Mouse (Mus musculus): ENCODE data around the gene 1520401A03Rik. TPM values are rescaled to one million over a fixed set of nuclear protein-coding genes. Genes with fewer than 3 reads are reported as not detected.

Gene 1520401A03Rik
- polyA plus RNA-seq, 1 experiment from 2014 or later: not detected

GRCm38 (mm10) chr17:23672761-23673160 is 49.8 kb downstream of the 1520401A03Rik start:
- WGBS: 72% methylated on average over 3 of the region's 3 CpGs
- no peak for DNase-seq (ENCODE audit: low spot score)
- Histone ChIP-seq H3K27ac (replicated peaks) (no peak overlapping the region), H3K27me3 (replicated peaks; ENCODE audit: low read depth, poor library complexity, severe bottlenecking) (peaks cover 34% of the 10 kb centered on the region), H3K9me3 (no peaks in the 10 kb centered on the region), H3K4me1 (peaks cover 55% of the 10 kb centered on the region), H3K36me3 (replicated peaks) (peaks cover 31% of the 10 kb centered on the region), H3K4me3 (peak overlapping the region; percentile 71)

- no peak overlapping the region for H3K4me3 ChIP-seq
- H3K27me3 ChIP-seq (replicated peaks; ENCODE audit: low read depth, poor library complexity, severe bottlenecking): peaks cover 24% of the 10 kb centered on the region
- no peak for DNase-seq (ENCODE audit: low spot score)
- H3K27ac ChIP-seq (replicated peaks): no peak overlapping the region
- peaks cover 43% of the 10 kb centered on the region for H3K4me1 ChIP-seq
- H3K36me3 ChIP-seq (replicated peaks): peaks cover 43% of the 10 kb centered on the region
- WGBS: 90% methylated on average over 3 of the region's 3 CpGs
- H3K9me3 ChIP-seq: no peaks in the 10 kb centered on the region
Observed at GRCm38 (mm10) chr17:23671519-23671918, 51.1 kb downstream of the 1520401A03Rik start.

GRCm38 (mm10) chr17:23670516-23671074 is 52.0 kb downstream of the 1520401A03Rik start:
- DNase-seq (ENCODE audit: low spot score): no peak
- Histone ChIP-seq H3K9me3 (no peaks in the 10 kb centered on the region), H3K27me3 (replicated peaks; ENCODE audit: low read depth, poor library complexity, severe bottlenecking) (peaks cover 15% of the 10 kb centered on the region), H3K27ac (replicated peaks) (no peak overlapping the region), H3K4me1 (peaks cover 40% of the 10 kb centered on the region), H3K36me3 (replicated peaks) (peaks cover 50% of the 10 kb centered on the region), H3K4me3 (no peak overlapping the region)
- 85% methylated on average over 7 of the region's 7 CpGs for WGBS

GRCm38 (mm10) chr17:23665511-23665910 is 57.1 kb downstream of the 1520401A03Rik start:
- 77% methylated on average over 14 of the region's 14 CpGs for WGBS
- Histone ChIP-seq H3K27ac (replicated peaks) (no peak overlapping the region; the same call in 1 of the 2 replicates), H3K4me1 (peaks cover 27% of the 10 kb centered on the region), H3K27me3 (replicated peaks; ENCODE audit: low read depth, poor library complexity, severe bottlenecking) (peaks cover 34% of the 10 kb centered on the region), H3K9me3 (no peaks in the 10 kb centered on the region), H3K36me3 (replicated peaks) (peaks cover 50% of the 10 kb centered on the region), H3K4me3 (no peak overlapping the region)
- DNase-seq (ENCODE audit: low spot score): no peak

- H3K27ac ChIP-seq (replicated peaks): no peak overlapping the region
- peaks cover 41% of the 10 kb centered on the region for H3K36me3 ChIP-seq (replicated peaks)
- DNase-seq (ENCODE audit: low spot score): peak; percentile 51
- peaks cover 43% of the 10 kb centered on the region for H3K27me3 ChIP-seq (replicated peaks; ENCODE audit: low read depth, poor library complexity, severe bottlenecking)
- peaks cover 30% of the 10 kb centered on the region for H3K4me1 ChIP-seq
- no peak overlapping the region for H3K4me3 ChIP-seq
- 10% methylated on average over 5 of the region's 5 CpGs for WGBS
- no peaks in the 10 kb centered on the region for H3K9me3 ChIP-seq
Observed at GRCm38 (mm10) chr17:23664556-23665021, 58.0 kb downstream of the 1520401A03Rik start.

- DNase-seq (ENCODE audit: low spot score): peak; percentile 50
- peaks cover 52% of the 10 kb centered on the region for H3K27me3 ChIP-seq (replicated peaks; ENCODE audit: low read depth, poor library complexity, severe bottlenecking)
- WGBS: 4% methylated on average over 9 of the region's 9 CpGs
- no peaks in the 10 kb centered on the region for H3K9me3 ChIP-seq
- peaks cover 30% of the 10 kb centered on the region for H3K4me1 ChIP-seq
- no peak overlapping the region for H3K27ac ChIP-seq (replicated peaks)
- H3K4me3 ChIP-seq: no peak overlapping the region
- peaks cover 10% of the 10 kb centered on the region for H3K36me3 ChIP-seq (replicated peaks)
Observed at GRCm38 (mm10) chr17:23661526-23661925, 61.1 kb downstream of the 1520401A03Rik start.

GRCm38 (mm10) chr17:23660876-23661200 is 61.7 kb downstream of the 1520401A03Rik start:
- Histone ChIP-seq H3K36me3 (replicated peaks) (0 out of 2 replicates have a peak, but pooled peaks cover 4% of the 10 kb centered on the region), H3K9me3 (no peaks in the 10 kb centered on the region), H3K27ac (replicated peaks) (no peak overlapping the region), H3K27me3 (replicated peaks; ENCODE audit: low read depth, poor library complexity, severe bottlenecking) (peaks cover 52% of the 10 kb centered on the region), H3K4me3 (peak overlapping the region; percentile 38), H3K4me1 (peaks cover 26% of the 10 kb centered on the region)
- DNase-seq (ENCODE audit: low spot score): no peak
- 4% methylated on average over 14 of the region's 14 CpGs for WGBS

GRCm38 (mm10) chr17:23660117-23660875 is 62.3 kb downstream of the 1520401A03Rik start, which contains the start of gene Bicdl2:
Gene Bicdl2, plus strand, starts transcription at chr17:23660506.
- Histone ChIP-seq H3K4me1 (peaks cover 20% of the 10 kb centered on the region), H3K27ac (replicated peaks) (no peak within 1 kb of the TSS), H3K27me3 (replicated peaks; ENCODE audit: low read depth, poor library complexity, severe bottlenecking) (peaks cover 52% of the 10 kb centered on the region), H3K36me3 (replicated peaks) (no peaks in the 10 kb centered on the region), H3K9me3 (no peaks in the 10 kb centered on the region), H3K4me3 (peak within 1 kb of the TSS; percentile 38)
- 5% methylated on average over 27 of the region's 27 CpGs for WGBS
- peak; percentile 68 for DNase-seq (ENCODE audit: low spot score)

- Histone ChIP-seq H3K4me3 (no peak overlapping the region), H3K27ac (replicated peaks) (no peak overlapping the region), H3K27me3 (replicated peaks; ENCODE audit: low read depth, poor library complexity, severe bottlenecking) (peaks cover 48% of the 10 kb centered on the region), H3K4me1 (peaks cover 12% of the 10 kb centered on the region), H3K9me3 (no peaks in the 10 kb centered on the region), H3K36me3 (replicated peaks) (no peaks in the 10 kb centered on the region)
- WGBS: 79% methylated on average over 3 of the region's 3 CpGs
- no peak for DNase-seq (ENCODE audit: low spot score)
Observed at GRCm38 (mm10) chr17:23658450-23658849, 64.1 kb downstream of the 1520401A03Rik start.

Other genes starting within 250 kb of the 1520401A03Rik start
- not detected in 2 replicates for gene Vmn2r117, start 243.1 kb downstream of the 1520401A03Rik start, polyA plus RNA-seq (2016; fragmentation: Nextera tagmentation; extraction: Ambion mirVana)
- 27.2 and 31.0 TPM in 2 replicates for gene Zfp213, start 158.5 kb downstream of the 1520401A03Rik start, polyA plus RNA-seq (2016; fragmentation: Nextera tagmentation; extraction: Ambion mirVana)
- 22.4 and 24.4 TPM in 2 replicates for gene Zfp13, start 123.3 kb downstream of the 1520401A03Rik start, polyA plus RNA-seq (2016; fragmentation: Nextera tagmentation; extraction: Ambion mirVana)
- gene Zscan10, start 121.9 kb downstream of the 1520401A03Rik start, polyA plus RNA-seq (2016; fragmentation: Nextera tagmentation; extraction: Ambion mirVana): 0.71 and 1.0 TPM in 2 replicates
- gene Mmp25, start 77.5 kb downstream of the 1520401A03Rik start, polyA plus RNA-seq (2016; fragmentation: Nextera tagmentation; extraction: Ambion mirVana): 0.68 and 0.69 TPM in 2 replicates
- 0.85 and 1.2 TPM in 2 replicates for gene Bicdl2, start 62.3 kb downstream of the 1520401A03Rik start, polyA plus RNA-seq (2016; fragmentation: Nextera tagmentation; extraction: Ambion mirVana)
- 30.4 and 39.7 TPM in 2 replicates for gene Hcfc1r1, start 49.2 kb downstream of the 1520401A03Rik start, polyA plus RNA-seq (2016; fragmentation: Nextera tagmentation; extraction: Ambion mirVana)
- 70.9 and 72.2 TPM in 2 replicates for gene Thoc6, start 48.9 kb downstream of the 1520401A03Rik start, polyA plus RNA-seq (2016; fragmentation: Nextera tagmentation; extraction: Ambion mirVana)
- 4.6 and 6.4 TPM in 2 replicates for gene Tnfrsf12a, start 45.3 kb downstream of the 1520401A03Rik start, polyA plus RNA-seq (2016; fragmentation: Nextera tagmentation; extraction: Ambion mirVana)
- 77.2 and 81.3 TPM in 2 replicates for gene Cldn6, start 43.5 kb downstream of the 1520401A03Rik start, polyA plus RNA-seq (2016; fragmentation: Nextera tagmentation; extraction: Ambion mirVana)
- 10.5 and 13.5 TPM in 2 replicates for gene Cldn9, start 38.8 kb downstream of the 1520401A03Rik start, polyA plus RNA-seq (2016; fragmentation: Nextera tagmentation; extraction: Ambion mirVana)
- gene Pkmyt1, start 3.6 kb upstream of the 1520401A03Rik start, polyA plus RNA-seq (2016; fragmentation: Nextera tagmentation; extraction: Ambion mirVana): 61.6 and 62.0 TPM in 2 replicates
- 12.6 and 14.1 TPM in 2 replicates for gene Paqr4, start 18.1 kb upstream of the 1520401A03Rik start, polyA plus RNA-seq (2016; fragmentation: Nextera tagmentation; extraction: Ambion mirVana)
- 8.3 and 9.6 TPM in 2 replicates for gene Kremen2, start 23.1 kb upstream of the 1520401A03Rik start, polyA plus RNA-seq (2016; fragmentation: Nextera tagmentation; extraction: Ambion mirVana)
- gene Flywch1, start 48.8 kb upstream of the 1520401A03Rik start, polyA plus RNA-seq (2016; fragmentation: Nextera tagmentation; extraction: Ambion mirVana): 168 and 178 TPM in 2 replicates
- 35.4 and 41.3 TPM in 2 replicates for gene Flywch2, start 63.3 kb upstream of the 1520401A03Rik start, polyA plus RNA-seq (2016; fragmentation: Nextera tagmentation; extraction: Ambion mirVana)
- 511 and 516 TPM in 2 replicates for gene Srrm2, start 67.7 kb upstream of the 1520401A03Rik start, polyA plus RNA-seq (2016; fragmentation: Nextera tagmentation; extraction: Ambion mirVana)
- gene Elob, start 106.4 kb upstream of the 1520401A03Rik start, polyA plus RNA-seq (2016; fragmentation: Nextera tagmentation; extraction: Ambion mirVana): 1,075 and 1,103 TPM in 2 replicates
- 0.21 TPM in 1 of 2 replicates, not detected in the other for gene Prss33, start 113.3 kb upstream of the 1520401A03Rik start, polyA plus RNA-seq (2016; fragmentation: Nextera tagmentation; extraction: Ambion mirVana)
- 0.45 TPM in 1 of 2 replicates, not detected in the other for gene Prss32, start 121.1 kb upstream of the 1520401A03Rik start, polyA plus RNA-seq (2016; fragmentation: Nextera tagmentation; extraction: Ambion mirVana)
- gene Prss41, start 121.4 kb upstream of the 1520401A03Rik start, polyA plus RNA-seq (2016; fragmentation: Nextera tagmentation; extraction: Ambion mirVana): 3.2 and 3.6 TPM in 2 replicates
- gene Prss21, start 145.3 kb upstream of the 1520401A03Rik start, polyA plus RNA-seq (2016; fragmentation: Nextera tagmentation; extraction: Ambion mirVana): not detected in 2 replicates
- not detected in 2 replicates for gene Dcpp1, start 158.1 kb upstream of the 1520401A03Rik start, polyA plus RNA-seq (2016; fragmentation: Nextera tagmentation; extraction: Ambion mirVana)
- not detected in 2 replicates for gene Dcpp2, start 158.1 kb upstream of the 1520401A03Rik start, polyA plus RNA-seq (2016; fragmentation: Nextera tagmentation; extraction: Ambion mirVana)
- gene Dcpp3, start 194.7 kb upstream of the 1520401A03Rik start, polyA plus RNA-seq (2016; fragmentation: Nextera tagmentation; extraction: Ambion mirVana): not detected in 2 replicates
- not detected in 2 replicates for gene Sbp, start 218.9 kb upstream of the 1520401A03Rik start, polyA plus RNA-seq (2016; fragmentation: Nextera tagmentation; extraction: Ambion mirVana)
- not detected in 2 replicates for gene Sbpl, start 232.5 kb upstream of the 1520401A03Rik start, polyA plus RNA-seq (2016; fragmentation: Nextera tagmentation; extraction: Ambion mirVana)

Measured in embryonic facial prominence, embryonic 10.5 days (tissue).